Mouse (Mus musculus): ENCODE measurements around the gene Uxs1. TPM values are rescaled to one million over a fixed set of nuclear protein-coding genes. Genes with fewer than 3 reads are reported as not detected.

The Uxs1 gene
- polyA plus RNA-seq, 1 experiment from 2014 or later = 21.7 TPM

- H3K9me3 ChIP-seq (ENCODE audit: control insufficient read depth, low read length) = no peaks in the 10 kb centered on the region
Measured at GRCm38 (mm10) chr1:43818356-43818755, 9.2 kb downstream of the Uxs1 start.

DNA sequence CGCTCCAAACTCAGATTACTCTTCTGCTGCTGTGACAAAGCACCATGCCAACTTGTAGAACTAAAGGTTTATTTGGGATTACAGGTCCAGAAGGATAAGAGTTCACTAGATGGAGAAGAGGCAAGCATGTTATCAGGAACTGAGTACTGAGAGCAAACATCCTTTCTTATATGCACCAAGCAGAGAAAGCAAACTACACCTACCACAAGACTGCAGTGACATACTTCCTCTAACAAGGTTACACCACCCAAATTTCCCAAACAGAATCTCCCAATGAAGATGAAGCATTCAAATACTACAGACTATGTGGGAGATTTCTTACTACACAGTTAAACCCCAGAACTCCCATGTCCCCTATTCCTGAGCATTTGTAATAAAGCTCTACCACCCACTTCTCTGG is 15.8 kb downstream of the Uxs1 start:
- Histone ChIP-seq H3K4me1 (ENCODE audit: control insufficient read depth, insufficient read depth, low read length) (no peaks in the 10 kb centered on the region), H3K27me3 (ENCODE audit: control insufficient read depth, insufficient read depth, low read length) (no peaks in the 10 kb centered on the region), H3K36me3 (ENCODE audit: control insufficient read depth, insufficient read depth, low read length) (no peaks in the 10 kb centered on the region), H3K9ac (ENCODE audit: low read length) (no peak overlapping the region), H3K27ac (ENCODE audit: low read depth, low read length) (no peak overlapping the region), H3K9me3 (ENCODE audit: control insufficient read depth, low read length) (no peaks in the 10 kb centered on the region; the same call in 1 of the 2 replicates), H3K4me3 (ENCODE audit: low read depth, low read length) (no peak overlapping the region), H3K4me2 (no peak overlapping the region)
- 95% methylated on average over 1 of the region's 1 CpGs for WGBS
- DNase-seq (ENCODE audit: low spot score, missing footprints) (no peak), ATAC-seq (ENCODE audit: low FRiP score) (no peak)

More at GRCm38 (mm10) chr1:43818356-43818755, 9.2 kb downstream of the Uxs1 start:
- ATAC-seq (ENCODE audit: low FRiP score) (no peak), DNase-seq (ENCODE audit: low spot score, missing footprints) (no peak)
- no peak overlapping the region for H3K9ac ChIP-seq (ENCODE audit: low read length)
- H3K4me3 ChIP-seq (ENCODE audit: low read depth, low read length) = no peak overlapping the region
- H3K4me1 ChIP-seq (ENCODE audit: control insufficient read depth, insufficient read depth, low read length) = no peaks in the 10 kb centered on the region
- no peak overlapping the region for H3K27ac ChIP-seq (ENCODE audit: low read depth, low read length)
- H3K36me3 ChIP-seq (ENCODE audit: control insufficient read depth, insufficient read depth, low read length) = no peaks in the 10 kb centered on the region
- WGBS = 92% methylated on average over 4 of the region's 4 CpGs
- H3K27me3 ChIP-seq (ENCODE audit: control insufficient read depth, insufficient read depth, low read length) = no peaks in the 10 kb centered on the region
- no peak overlapping the region for H3K4me2 ChIP-seq

GRCm38 (mm10) chr1:43811055-43811454 is 16.5 kb downstream of the Uxs1 start:
- 94% methylated on average over 3 of the region's 3 CpGs for WGBS
- Histone ChIP-seq H3K27ac (ENCODE audit: low read depth, low read length) (no peak overlapping the region), H3K4me2 (no peak overlapping the region), H3K36me3 (ENCODE audit: control insufficient read depth, insufficient read depth, low read length) (no peaks in the 10 kb centered on the region), H3K27me3 (ENCODE audit: control insufficient read depth, insufficient read depth, low read length) (no peaks in the 10 kb centered on the region), H3K4me1 (ENCODE audit: control insufficient read depth, insufficient read depth, low read length) (no peaks in the 10 kb centered on the region), H3K4me3 (ENCODE audit: low read depth, low read length) (no peak overlapping the region), H3K9me3 (ENCODE audit: control insufficient read depth, low read length) (no peaks in the 10 kb centered on the region; the same call in 1 of the 2 replicates), H3K9ac (ENCODE audit: low read length) (no peak overlapping the region)
- DNase-seq (ENCODE audit: low spot score, missing footprints) = no peak
- ATAC-seq (ENCODE audit: low FRiP score) = no peak

DNA sequence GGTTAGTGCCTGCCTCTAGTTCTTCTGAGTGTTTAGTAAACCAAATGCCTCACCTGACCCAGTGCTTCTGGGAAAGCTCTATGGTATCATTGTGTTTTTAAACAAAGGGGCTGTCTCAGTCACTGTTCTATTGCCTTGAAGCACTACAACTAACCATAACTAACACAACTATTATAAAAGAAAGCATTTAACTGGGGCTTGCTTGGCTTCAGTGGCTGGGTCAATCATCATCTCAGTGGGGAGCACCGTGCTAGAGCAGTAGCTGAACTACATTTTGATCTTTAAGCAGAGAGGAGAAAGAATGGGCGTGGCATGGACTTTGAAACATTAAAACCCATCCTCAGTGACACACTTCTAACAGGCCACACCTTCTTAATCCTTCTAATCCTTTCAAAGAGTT is 18.2 kb downstream of the Uxs1 start:
- no peak overlapping the region for H3K4me3 ChIP-seq (ENCODE audit: low read depth, low read length)
- WGBS = 85% methylated on average over 2 of the region's 2 CpGs
- H3K9me3 ChIP-seq (ENCODE audit: control insufficient read depth, low read length) = no peaks in the 10 kb centered on the region; the same call in 1 of the 2 replicates
- H3K27me3 ChIP-seq (ENCODE audit: control insufficient read depth, insufficient read depth, low read length) = no peaks in the 10 kb centered on the region
- no peak for ATAC-seq (ENCODE audit: low FRiP score)
- no peak for DNase-seq (ENCODE audit: low spot score, missing footprints)
- no peaks in the 10 kb centered on the region for H3K4me1 ChIP-seq (ENCODE audit: control insufficient read depth, insufficient read depth, low read length)
- H3K9ac ChIP-seq (ENCODE audit: low read length) = no peak overlapping the region
- no peak overlapping the region for H3K27ac ChIP-seq (ENCODE audit: low read depth, low read length)
- no peaks in the 10 kb centered on the region for H3K36me3 ChIP-seq (ENCODE audit: control insufficient read depth, insufficient read depth, low read length)
- no peak overlapping the region for H3K4me2 ChIP-seq

GRCm38 (mm10) chr1:43803906-43804474 is 23.6 kb downstream of the Uxs1 start:
- Histone ChIP-seq H3K27me3 (ENCODE audit: control insufficient read depth, insufficient read depth, low read length) (no peaks in the 10 kb centered on the region), H3K9ac (ENCODE audit: low read length) (no peak overlapping the region), H3K4me1 (ENCODE audit: control insufficient read depth, insufficient read depth, low read length) (no peaks in the 10 kb centered on the region), H3K36me3 (ENCODE audit: control insufficient read depth, insufficient read depth, low read length) (no peaks in the 10 kb centered on the region), H3K27ac (ENCODE audit: low read depth, low read length) (no peak overlapping the region), H3K9me3 (ENCODE audit: control insufficient read depth, low read length) (no peaks in the 10 kb centered on the region), H3K4me2 (no peak overlapping the region), H3K4me3 (ENCODE audit: low read depth, low read length) (no peak overlapping the region)
- 95% methylated on average over 1 of the region's 1 CpGs for WGBS
- ATAC-seq (ENCODE audit: low FRiP score) = no peak
- no peak for DNase-seq (ENCODE audit: low spot score, missing footprints)

- no peaks in the 10 kb centered on the region for H3K27me3 ChIP-seq (ENCODE audit: control insufficient read depth, insufficient read depth, low read length)
- no peak overlapping the region for H3K4me2 ChIP-seq
- no peak for ATAC-seq (ENCODE audit: low FRiP score)
- no peaks in the 10 kb centered on the region; the same call in 1 of the 2 replicates for H3K36me3 ChIP-seq (ENCODE audit: control insufficient read depth, insufficient read depth, low read length)
- no peak overlapping the region for H3K27ac ChIP-seq (ENCODE audit: low read depth, low read length)
- H3K9ac ChIP-seq (ENCODE audit: low read length) = no peak overlapping the region
- no peaks in the 10 kb centered on the region for H3K9me3 ChIP-seq (ENCODE audit: control insufficient read depth, low read length)
- H3K4me1 ChIP-seq (ENCODE audit: control insufficient read depth, insufficient read depth, low read length) = no peaks in the 10 kb centered on the region
- no peak overlapping the region for H3K4me3 ChIP-seq (ENCODE audit: low read depth, low read length)
- 90% methylated on average over 3 of the region's 3 CpGs for WGBS
- DNase-seq (ENCODE audit: low spot score, missing footprints) = no peak
Measured at GRCm38 (mm10) chr1:43798048-43798447, 29.6 kb downstream of the Uxs1 start.

DNA sequence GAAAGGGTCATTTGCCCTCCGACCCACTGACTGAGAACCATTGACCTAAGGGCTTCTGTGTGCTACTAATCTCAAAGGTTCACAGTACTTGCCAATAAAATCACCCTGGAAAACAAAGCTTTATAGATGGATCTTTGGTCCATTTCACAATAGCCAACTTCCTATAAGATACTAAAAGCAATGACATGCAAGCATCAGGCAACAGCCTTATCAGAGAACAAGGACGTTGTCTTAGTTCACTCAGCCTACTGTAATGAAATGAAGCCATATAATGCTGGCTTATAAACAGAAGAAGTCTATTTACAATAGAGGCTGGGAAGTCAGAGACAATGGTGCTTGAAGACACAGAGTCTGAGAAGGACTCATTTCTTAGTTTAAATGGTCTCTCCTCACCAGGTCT is 37.8 kb downstream of the Uxs1 start:
- H3K27me3 ChIP-seq (ENCODE audit: control insufficient read depth, insufficient read depth, low read length) = no peaks in the 10 kb centered on the region
- WGBS = 90% methylated on average over 2 of the region's 2 CpGs
- H3K9me3 ChIP-seq (ENCODE audit: control insufficient read depth, low read length) = no peaks in the 10 kb centered on the region
- DNase-seq (ENCODE audit: low spot score, missing footprints) (no peak), ATAC-seq (ENCODE audit: low FRiP score) (no peak)
- no peaks in the 10 kb centered on the region for H3K4me1 ChIP-seq (ENCODE audit: control insufficient read depth, insufficient read depth, low read length)
- no peak overlapping the region for H3K4me3 ChIP-seq (ENCODE audit: low read depth, low read length)
- no peak overlapping the region for H3K27ac ChIP-seq (ENCODE audit: low read depth, low read length)
- no peak overlapping the region for H3K4me2 ChIP-seq
- no peak overlapping the region for H3K9ac ChIP-seq (ENCODE audit: low read length)
- no peaks in the 10 kb centered on the region for H3K36me3 ChIP-seq (ENCODE audit: control insufficient read depth, insufficient read depth, low read length)

GRCm38 (mm10) chr1:43786711-43787110 is 40.9 kb downstream of the Uxs1 start:
- no peaks in the 10 kb centered on the region for H3K9me3 ChIP-seq (ENCODE audit: control insufficient read depth, low read length)
- no peak overlapping the region for H3K4me2 ChIP-seq
- H3K4me1 ChIP-seq (ENCODE audit: control insufficient read depth, insufficient read depth, low read length) = no peaks in the 10 kb centered on the region
- H3K9ac ChIP-seq (ENCODE audit: low read length) = no peak overlapping the region
- H3K27me3 ChIP-seq (ENCODE audit: control insufficient read depth, insufficient read depth, low read length) = no peaks in the 10 kb centered on the region
- ATAC-seq (ENCODE audit: low FRiP score) = no peak
- WGBS = 86% methylated on average over 5 of the region's 5 CpGs
- H3K27ac ChIP-seq (ENCODE audit: low read depth, low read length) = no peak overlapping the region
- no peaks in the 10 kb centered on the region for H3K36me3 ChIP-seq (ENCODE audit: control insufficient read depth, insufficient read depth, low read length)
- H3K4me3 ChIP-seq (ENCODE audit: low read depth, low read length) = no peak overlapping the region
- no peak for DNase-seq (ENCODE audit: low spot score, missing footprints)

DNA sequence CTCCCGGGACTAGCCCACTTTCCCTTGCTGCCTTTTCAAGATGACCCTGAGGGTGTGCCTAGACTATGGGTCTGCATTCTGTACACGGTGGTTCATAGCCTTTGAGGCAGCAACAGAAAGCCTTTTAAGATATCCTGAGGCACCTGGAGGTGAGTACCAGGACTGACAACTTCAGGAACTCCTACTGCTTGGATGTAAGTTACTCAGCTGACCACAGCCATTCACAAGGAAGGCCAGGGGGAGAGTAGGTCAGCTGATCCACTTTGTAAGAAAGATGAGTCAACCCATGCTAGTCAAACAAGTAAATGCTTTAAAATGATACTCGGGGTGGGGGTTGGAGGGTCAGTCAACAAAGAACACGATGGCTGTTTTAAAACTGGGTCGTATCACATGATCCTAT is 42.3 kb downstream of the Uxs1 start:
- ATAC-seq (ENCODE audit: low FRiP score) = no peak
- Histone ChIP-seq H3K27me3 (ENCODE audit: control insufficient read depth, insufficient read depth, low read length) (no peaks in the 10 kb centered on the region), H3K36me3 (ENCODE audit: control insufficient read depth, insufficient read depth, low read length) (no peaks in the 10 kb centered on the region), H3K27ac (ENCODE audit: low read depth, low read length) (no peak overlapping the region), H3K4me2 (no peak overlapping the region), H3K9ac (ENCODE audit: low read length) (no peak overlapping the region), H3K4me1 (ENCODE audit: control insufficient read depth, insufficient read depth, low read length) (no peaks in the 10 kb centered on the region), H3K9me3 (ENCODE audit: control insufficient read depth, low read length) (no peaks in the 10 kb centered on the region), H3K4me3 (ENCODE audit: low read depth, low read length) (no peak overlapping the region)
- no peak for DNase-seq (ENCODE audit: low spot score, missing footprints)
- WGBS = 95% methylated on average over 5 of the region's 5 CpGs
